Mouse (Mus musculus) heart, postnatal 0 days (tissue): ENCODE data around the gene Erlin1.

Experiments used
- CTCF ChIP-seq: IDR thresholded peaks from 2 replicates; pipeline ENCODE4 v1.5.1; 2016; ENCODE audit warnings: antibody characterized with exemption, control low read depth, low read depth
- EP300 ChIP-seq: IDR thresholded peaks from 2 replicates; pipeline ENCODE4 v1.6.1; 2016; ENCODE audit warnings: antibody characterized with exemption, low read depth

- TF ChIP-seq CTCF (no peak), EP300 (no peak)
These were observed at the start of gene Erlin1 for GRCm38 (mm10) chr19:44069121-44069913.
